Mouse (Mus musculus) thymus, adult 2 months (tissue): ENCODE results near the gene Tmem240.

ENCODE experiments used
- CTCF ChIP-seq: fragments of 200-500 bp; IDR thresholded peaks from 2 replicates; pipeline ENCODE4 v1.5.1; 2012; ENCODE audit warnings: mild to moderate bottlenecking, control low read depth, low read length, moderate library complexity, borderline replicate concordance; ENCODE audit not compliant: control insufficient read depth, poor library complexity, insufficient read depth; ENCODE audit errors: extremely low read depth
- POLR2A ChIP-seq: fragments of 200-500 bp; IDR thresholded peaks from 2 replicates; pipeline ENCODE4 v1.6.1; 2012; ENCODE audit warnings: mild to moderate bottlenecking, low read length, control low read depth, moderate library complexity; ENCODE audit not compliant: control insufficient read depth, poor library complexity, insufficient read depth; ENCODE audit errors: extremely low read depth

- TF ChIP-seq CTCF, result peak; percentile 33; the same call in 1 of the 2 replicates
- no peak for TF ChIP-seq POLR2A
Observed at GRCm38 (mm10) chr4:155694482-155695401, 39.9 kb upstream of the Tmem240 start.
